Mouse (Mus musculus) heart, adult 2 months (tissue): ENCODE results near the gene Cmip. TPM values are rescaled to one million over a fixed set of nuclear protein-coding genes. Genes with fewer than 3 reads are reported as not detected.

Experiments
- DNase-seq, 2 experiments: peaks; one replicate each; pipeline ENCODE4 v3.0.0; 2021
- H3K27ac ChIP-seq: fragments of 200-600 bp; 2 replicates; pipeline ENCODE4 v1.8.1; 2022
- H3K27me3 ChIP-seq: fragments of 200-500 bp; 2 replicates; pipeline ENCODE4 v1.6.1; 2012; ENCODE audit warnings: mild to moderate bottlenecking, low read length, inconsistent platforms, mixed read lengths; ENCODE audit not compliant: control insufficient read depth, insufficient read depth
- H3K36me3 ChIP-seq: fragments of 200-500 bp; 2 replicates; pipeline ENCODE4 v1.6.1; 2012; ENCODE audit warnings: low read length, inconsistent platforms; ENCODE audit not compliant: control insufficient read depth, insufficient read depth
- H3K4me1 ChIP-seq: fragments of 200-500 bp; 2 replicates; pipeline ENCODE4 v1.6.1; 2011; ENCODE audit warnings: low read length; ENCODE audit not compliant: control insufficient read depth, insufficient read depth
- H3K4me3 ChIP-seq: fragments of 200-600 bp; 2 replicates; pipeline ENCODE4 v1.8.1; 2022
- H3K79me2 ChIP-seq: fragments of 200-500 bp; replicated peaks from 2 replicates; pipeline ENCODE4 v1.6.1; 2012; ENCODE audit warnings: mild to moderate bottlenecking, inconsistent platforms, low read length, moderate library complexity, mixed read lengths; ENCODE audit not compliant: control insufficient read depth, insufficient read depth
- H3K9ac ChIP-seq: fragments of 200-500 bp; 2 replicates; pipeline ENCODE4 v1.6.1; 2012; ENCODE audit warnings: low read depth, mild to moderate bottlenecking, control low read depth, inconsistent platforms, low read length, mixed read lengths
- CTCF ChIP-seq: fragments of 200-600 bp; IDR thresholded peaks from 2 replicates; pipeline ENCODE4 v1.8.1; 2022; ENCODE audit warnings: antibody characterized with exemption, mild to moderate bottlenecking, moderate library complexity
- EP300 ChIP-seq: fragments of 200-500 bp; IDR thresholded peaks from 2 replicates; pipeline ENCODE4 v1.6.1; 2011; ENCODE audit warnings: low read depth, low read length, control low read depth; ENCODE audit not compliant: insufficient read depth
- POLR2A ChIP-seq: fragments of 200-500 bp; IDR thresholded peaks from 2 replicates; pipeline ENCODE4 v1.6.1; 2011; ENCODE audit warnings: mild to moderate bottlenecking, low read depth, low read length, control low read depth; ENCODE audit not compliant: insufficient read depth
- WGBS: fragments of 180-500 bp; shearing (Covaris S2); methylation state at CpG from one replicate; pipeline ENCODE4 v1.1.7; 2018; 5-methylcytosine and 5-hydroxymethylcytosine counted together
- intact Hi-C: fragments of 180-260 bp; cut with DNase I; formaldehyde crosslinking; loops from one replicate; pipeline ENCODE4 v1.15.1; 2025
- polyA plus RNA-seq: library from polyadenylated mRNA; depleted of rRNA; stranded (reverse); fragments of >200 nt; gene quantifications from 2 replicates; pipeline ENCODE4 v1.2.3, GENCODE M21; 2012
- total RNA-seq, 2 experiments: library from RNA; stranded (reverse); gene quantifications; 2 replicates each; pipeline ENCODE4 v1.2.3; 2021

Cmip gene
- total and polyA plus RNA-seq, 3 experiments, result 13.6 to 20.8 (median 20.1) TPM

GRCm38 (mm10) chr8:117226306-117226705 lies 30.6 kb upstream of the Cmip start:
- Histone ChIP-seq H3K27me3 (no peaks in the 10 kb centered on the region), H3K79me2 (no peaks in the 10 kb centered on the region), H3K36me3 (no peaks in the 10 kb centered on the region), H3K27ac (no peak overlapping the region), H3K4me3 (no peak overlapping the region), H3K4me1 (no peaks in the 10 kb centered on the region; the same call in 1 of the 2 replicates), H3K9ac (no peak overlapping the region)
- intact Hi-C loops, result loop anchor here (10.0 kb wide), 1 partner anchor 338 kb away; no protein-coding TSS in a partner anchor
- no peak for TF ChIP-seq POLR2A
- TF ChIP-seq EP300, result no peak
- no peak for TF ChIP-seq CTCF
- WGBS, result 89% methylated on average over 12 of the region's 12 CpGs
- no peak for DNase-seq

GRCm38 (mm10) chr8:117227339-117227738 lies 29.5 kb upstream of the Cmip start:
- TF ChIP-seq EP300 (no peak), CTCF (no peak), POLR2A (no peak)
- intact Hi-C loops, result loop anchor here (10.0 kb wide), 1 partner anchor 337 kb away; no protein-coding TSS in a partner anchor
- H3K9ac ChIP-seq, result no peak overlapping the region
- no peaks in the 10 kb centered on the region for H3K27me3 ChIP-seq
- H3K79me2 ChIP-seq, result no peaks in the 10 kb centered on the region
- WGBS, result 55% methylated on average over 2 of the region's 2 CpGs
- H3K27ac ChIP-seq, result no peak overlapping the region
- peak in 1 of 2 experiments; percentile 9 for DNase-seq
- no peak overlapping the region for H3K4me3 ChIP-seq
- no peaks in the 10 kb centered on the region; the same call in 1 of the 2 replicates for H3K4me1 ChIP-seq
- no peaks in the 10 kb centered on the region for H3K36me3 ChIP-seq

DNA sequence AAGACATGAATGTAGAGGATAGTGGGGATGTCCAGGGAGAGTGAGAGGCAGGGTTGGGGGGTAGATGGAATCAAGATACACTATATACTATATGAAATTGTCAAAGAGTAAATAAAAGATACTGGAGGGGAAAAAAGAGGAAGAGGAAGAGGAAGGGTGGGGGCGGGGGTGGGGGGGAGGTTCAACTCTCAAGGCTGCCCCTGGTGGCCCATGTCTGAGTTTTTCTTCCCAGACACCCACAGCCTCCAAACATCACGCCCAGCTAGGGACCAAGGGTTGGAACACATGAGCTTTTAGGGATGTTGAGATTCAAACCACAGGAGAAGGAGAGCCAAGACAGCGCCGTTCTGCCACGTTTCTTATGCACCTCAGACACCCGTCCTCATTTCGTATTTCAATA lies 23.7 kb upstream of the Cmip start:
- H3K27ac ChIP-seq, result no peak overlapping the region
- WGBS, result 77% methylated on average over 7 of the region's 7 CpGs

DNA sequence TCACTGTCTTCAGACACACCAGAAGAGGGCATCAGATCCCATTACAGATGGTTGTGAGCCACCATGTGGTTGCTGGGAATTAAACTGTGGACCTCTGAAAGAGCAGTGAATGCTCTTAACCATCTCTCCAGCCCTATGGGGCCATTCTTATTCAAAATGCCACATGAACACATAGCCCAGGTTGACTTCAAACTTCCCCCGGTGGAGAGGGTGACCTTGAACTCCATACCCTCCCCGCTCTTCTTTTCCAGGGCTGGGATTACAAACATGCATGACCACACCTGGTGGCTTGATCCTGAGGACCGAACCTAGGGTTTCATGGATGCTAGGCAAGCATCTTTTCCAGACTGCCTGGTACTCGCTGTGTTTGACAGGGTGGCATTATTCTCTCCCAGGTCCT lies 20.3 kb upstream of the Cmip start:
- Histone ChIP-seq H3K9ac (no peak overlapping the region), H3K27ac (no peak overlapping the region), H3K79me2 (no peaks in the 10 kb centered on the region), H3K36me3 (no peaks in the 10 kb centered on the region), H3K4me3 (no peak overlapping the region), H3K4me1 (no peaks in the 10 kb centered on the region), H3K27me3 (no peaks in the 10 kb centered on the region)
- 95% methylated on average over 4 of the region's 4 CpGs for WGBS
- intact Hi-C loops, result no loop called here
- TF ChIP-seq POLR2A, result no peak
- no peak for TF ChIP-seq CTCF
- TF ChIP-seq EP300, result no peak
- DNase-seq, result no peak

More for the DNA sequence above, 23.7 kb upstream of the Cmip start:
- no peaks in the 10 kb centered on the region for H3K4me1 ChIP-seq
- TF ChIP-seq CTCF (no peak), POLR2A (no peak), EP300 (no peak)
- H3K79me2 ChIP-seq, result no peaks in the 10 kb centered on the region
- no peaks in the 10 kb centered on the region for H3K27me3 ChIP-seq
- no peak overlapping the region for H3K4me3 ChIP-seq
- no peaks in the 10 kb centered on the region for H3K36me3 ChIP-seq
- no peak overlapping the region for H3K9ac ChIP-seq
- intact Hi-C loops, result no loop called here
- no peak for DNase-seq

GRCm38 (mm10) chr8:117240326-117240725 lies 16.5 kb upstream of the Cmip start:
- Histone ChIP-seq H3K4me3 (no peak overlapping the region), H3K4me1 (no peaks in the 10 kb centered on the region), H3K27me3 (no peaks in the 10 kb centered on the region), H3K36me3 (no peaks in the 10 kb centered on the region), H3K9ac (no peak overlapping the region), H3K27ac (no peak overlapping the region), H3K79me2 (no peaks in the 10 kb centered on the region)
- 87% methylated on average over 5 of the region's 5 CpGs for WGBS
- TF ChIP-seq CTCF, result no peak
- no peak for TF ChIP-seq POLR2A
- no peak for TF ChIP-seq EP300
- no peak for DNase-seq
- intact Hi-C loops, result no loop called here

GRCm38 (mm10) chr8:117240841-117241494 lies 15.9 kb upstream of the Cmip start:
- TF ChIP-seq POLR2A (no peak), CTCF (no peak), EP300 (no peak)
- no peaks in the 10 kb centered on the region for H3K27me3 ChIP-seq
- no peak overlapping the region for H3K4me3 ChIP-seq
- H3K36me3 ChIP-seq, result no peaks in the 10 kb centered on the region
- WGBS, result 69% methylated on average over 5 of the region's 5 CpGs
- intact Hi-C loops, result no loop called here
- H3K4me1 ChIP-seq, result no peaks in the 10 kb centered on the region
- no peaks in the 10 kb centered on the region for H3K79me2 ChIP-seq
- DNase-seq, result no peak
- no peak overlapping the region for H3K9ac ChIP-seq
- no peak overlapping the region for H3K27ac ChIP-seq
